Mouse (Mus musculus): ENCODE data around the gene Igf2bp3.
A peak's percentile ranks its signal among the peaks of the same experiment; 100 is the strongest.

The Igf2bp3 gene

DNA sequence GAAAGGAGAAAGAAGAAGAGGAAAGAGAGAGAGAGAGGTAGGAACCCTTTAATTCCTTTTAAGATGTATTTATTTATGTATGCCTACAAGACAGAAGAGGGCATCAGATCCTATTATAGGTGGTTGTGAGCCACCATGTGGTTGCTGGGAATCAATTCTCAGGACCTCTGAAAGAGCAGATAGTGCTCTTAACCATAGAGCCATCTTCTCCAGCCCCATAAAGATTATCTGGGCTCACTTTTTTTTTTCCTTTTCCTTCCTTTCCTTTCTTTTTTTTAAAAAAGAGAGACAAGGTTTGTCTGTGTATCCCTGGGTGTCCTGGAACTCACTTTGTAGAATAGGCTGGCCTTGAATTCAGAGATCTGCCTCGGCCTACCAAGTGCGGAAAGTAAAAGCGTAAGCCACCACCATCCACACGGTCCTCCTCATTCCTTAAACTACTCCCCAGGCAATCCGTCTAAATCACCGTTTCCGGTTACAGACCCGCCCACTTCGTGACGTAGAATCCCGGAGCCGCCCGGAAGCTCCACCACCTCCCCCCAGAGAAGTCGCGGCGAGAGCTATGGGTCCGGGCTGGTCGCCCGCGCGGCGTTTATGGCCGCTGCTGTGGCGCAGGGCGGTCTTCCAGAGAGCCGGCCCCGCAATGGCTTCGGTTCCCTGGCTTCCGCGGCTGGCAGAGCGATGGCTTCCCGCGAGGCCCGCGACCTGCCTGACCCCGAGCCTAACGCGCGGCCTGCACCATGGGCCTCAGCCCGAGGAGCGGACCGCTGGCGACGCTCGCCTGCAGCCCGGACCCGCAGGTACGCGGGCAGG, 141.2 kb downstream of the Igf2bp3 start, which contains the start of gene Malsu1:
Malsu1 (plus strand) TSS at position 492 of the 813 bp plus-strand sequence.
- peak; percentile 95 for DNase-seq (ENCODE audit: low spot score)

DNA sequence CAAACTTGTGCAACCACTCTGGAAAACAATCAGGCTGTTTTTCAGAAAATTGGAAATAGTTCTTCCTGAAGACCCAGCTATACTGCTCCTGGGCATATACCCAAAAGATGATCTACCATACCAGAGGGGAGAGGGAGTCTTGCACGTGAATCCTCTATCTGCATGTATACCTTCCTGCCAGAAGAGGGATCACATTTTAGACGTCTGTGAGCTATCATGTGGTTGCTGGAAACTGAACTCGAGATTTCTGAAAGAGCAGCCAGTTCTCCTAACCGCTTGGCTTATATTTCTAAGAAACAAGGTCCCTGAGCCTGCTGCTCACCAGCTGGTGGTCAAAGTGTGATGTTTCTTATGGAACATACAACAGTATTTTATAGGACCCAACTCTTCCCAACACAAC, 146.4 kb downstream of the Igf2bp3 start:
- DNase-seq (ENCODE audit: low spot score) = no peak

DNA sequence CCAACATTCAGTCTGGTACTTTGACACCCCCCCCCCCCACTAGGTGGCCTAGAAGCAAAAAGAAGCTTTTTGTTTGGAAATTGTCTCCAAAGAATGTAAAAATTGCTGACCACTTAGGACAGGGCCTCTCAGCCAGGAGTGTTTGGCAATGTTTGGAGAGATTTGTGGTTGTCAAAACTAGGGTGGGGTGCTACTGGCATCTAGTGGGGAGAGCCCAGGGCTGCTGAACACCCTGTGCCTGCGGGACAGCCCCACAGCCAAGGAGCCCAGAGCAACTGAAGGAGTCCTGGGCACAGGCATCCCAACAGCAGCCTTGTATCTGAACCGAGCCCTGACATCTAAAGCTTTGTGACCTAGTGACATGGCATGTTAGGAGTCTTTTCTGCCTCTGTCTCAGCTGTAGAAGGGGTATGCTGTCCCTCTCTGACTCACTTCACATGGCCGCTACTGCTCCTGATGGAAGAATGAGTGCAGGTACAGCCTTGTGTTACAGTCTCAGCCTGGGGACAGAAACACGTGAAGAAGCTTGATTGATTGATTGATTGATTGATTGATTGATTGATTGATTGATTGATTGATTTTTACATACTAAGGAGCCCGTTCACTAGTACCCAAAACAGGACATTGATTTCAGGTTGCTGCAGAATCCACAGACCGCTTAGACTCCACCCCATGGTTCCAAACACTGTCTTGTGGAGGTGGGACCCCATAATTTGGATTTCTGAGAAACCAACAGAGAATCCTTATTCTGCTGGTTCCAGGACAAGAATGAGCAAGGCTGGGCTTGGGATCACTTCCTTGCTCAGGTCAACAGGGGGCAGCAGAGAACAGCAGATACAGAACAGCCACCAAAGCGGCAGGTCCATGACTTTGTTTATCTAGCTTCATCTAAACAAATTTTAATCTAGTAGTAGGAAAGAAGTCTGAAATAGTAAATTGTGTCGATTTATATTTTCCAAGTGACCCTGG, 157.4 kb downstream of the Igf2bp3 start:
- DNase-seq (ENCODE audit: low spot score) = peak; percentile 56

DNA sequence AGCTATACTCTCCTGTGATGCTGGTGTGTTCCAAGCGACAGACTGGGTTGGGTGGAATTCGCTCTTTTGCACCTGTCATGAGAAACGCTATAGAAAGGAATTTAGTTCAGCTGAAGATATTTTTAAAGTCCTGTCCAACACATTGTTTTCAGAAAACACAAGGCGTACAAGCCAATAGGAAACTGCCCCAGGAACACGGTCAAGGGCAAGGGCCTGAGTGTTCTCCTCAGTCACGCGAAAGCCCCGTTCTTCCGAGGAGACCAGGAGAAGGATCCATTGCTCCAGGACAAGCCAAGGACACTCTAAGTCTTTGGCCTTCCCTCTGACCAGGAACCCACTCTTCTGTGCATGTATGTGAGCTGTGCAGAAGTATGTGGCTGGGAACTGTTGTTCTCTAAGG, 158.7 kb downstream of the Igf2bp3 start:
- DNase-seq (ENCODE audit: low spot score) = no peak

DNA sequence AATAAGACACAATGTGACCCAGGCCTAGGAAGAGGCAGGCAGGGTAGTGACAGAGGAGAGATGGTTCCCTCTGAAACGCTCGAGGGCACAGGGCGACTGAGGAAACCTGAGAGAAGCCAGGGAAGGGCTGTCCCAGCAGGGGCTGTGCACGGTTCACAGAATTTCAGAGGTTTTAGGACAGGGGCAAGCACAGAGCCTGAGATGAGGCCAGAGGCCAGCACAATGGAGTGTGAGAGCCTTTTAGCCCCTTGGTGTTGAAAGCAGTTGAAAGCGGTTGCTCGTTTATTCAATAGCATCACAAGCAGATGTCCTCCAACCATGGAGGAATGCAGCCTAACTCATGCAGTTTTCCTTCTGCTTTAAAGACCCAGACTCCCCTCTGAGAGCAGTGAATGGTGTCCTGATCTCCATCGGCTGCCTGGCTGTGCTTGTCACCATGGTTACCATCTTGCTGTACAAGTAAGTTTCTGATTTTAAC, 159.5 kb downstream of the Igf2bp3 start:
- no peak for DNase-seq (ENCODE audit: low spot score)

DNA sequence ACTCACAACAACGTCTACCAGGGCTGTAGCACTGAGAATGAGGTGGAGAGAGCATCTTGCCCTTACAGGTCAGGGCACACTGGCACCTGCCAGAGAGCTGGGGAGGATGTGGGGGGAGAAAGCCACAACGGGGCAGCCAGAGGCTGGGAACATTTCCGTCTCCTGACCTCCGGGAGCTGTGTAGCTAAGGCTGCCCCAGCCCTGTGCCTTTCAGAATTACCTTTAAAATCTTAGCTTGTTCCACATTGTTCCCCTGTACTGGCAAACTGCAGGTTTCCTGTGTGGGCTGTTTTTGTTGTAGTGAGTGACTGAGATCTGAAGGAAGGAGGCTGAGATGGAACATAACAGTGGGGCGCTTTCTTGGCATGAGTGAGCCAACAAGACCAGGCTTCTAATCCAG, 162.6 kb downstream of the Igf2bp3 start:
- DNase-seq (ENCODE audit: low spot score) = no peak

DNA sequence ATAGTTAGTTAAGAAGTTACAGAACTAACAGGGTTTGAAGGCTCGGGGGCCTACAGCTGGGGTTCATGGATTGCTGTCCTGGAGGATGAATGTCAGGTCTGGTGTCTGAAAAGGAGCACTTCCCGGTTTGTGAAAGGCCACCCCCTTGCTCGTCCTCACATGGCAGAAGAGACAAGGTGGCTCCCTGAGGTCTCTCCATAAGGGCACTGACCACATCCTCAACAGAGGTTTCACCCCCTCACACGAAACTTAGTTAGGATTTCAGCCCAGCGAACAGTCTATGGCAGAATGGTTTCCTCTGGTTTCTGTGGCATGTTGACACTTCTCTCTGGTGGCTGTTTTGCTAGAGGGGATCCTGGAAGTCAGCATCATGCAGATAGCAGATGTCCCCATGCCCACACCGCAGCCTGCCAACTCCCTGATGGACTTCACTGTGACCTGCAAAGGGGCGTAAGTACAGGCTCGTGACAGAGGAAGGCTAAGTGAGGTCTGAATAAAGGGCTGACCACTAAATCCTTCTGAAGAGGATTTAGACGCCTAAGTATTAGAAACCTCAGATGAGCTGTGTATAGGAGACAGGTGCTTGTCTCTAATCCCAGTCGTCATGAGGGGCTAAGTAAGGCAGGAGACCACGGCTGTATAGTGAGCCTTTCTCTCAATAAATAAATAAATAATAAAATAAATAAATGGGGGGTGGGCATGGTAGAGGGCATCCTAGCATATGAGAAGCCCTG, 163.9 kb downstream of the Igf2bp3 start:
- DNase-seq (ENCODE audit: low spot score) = no peak

DNA sequence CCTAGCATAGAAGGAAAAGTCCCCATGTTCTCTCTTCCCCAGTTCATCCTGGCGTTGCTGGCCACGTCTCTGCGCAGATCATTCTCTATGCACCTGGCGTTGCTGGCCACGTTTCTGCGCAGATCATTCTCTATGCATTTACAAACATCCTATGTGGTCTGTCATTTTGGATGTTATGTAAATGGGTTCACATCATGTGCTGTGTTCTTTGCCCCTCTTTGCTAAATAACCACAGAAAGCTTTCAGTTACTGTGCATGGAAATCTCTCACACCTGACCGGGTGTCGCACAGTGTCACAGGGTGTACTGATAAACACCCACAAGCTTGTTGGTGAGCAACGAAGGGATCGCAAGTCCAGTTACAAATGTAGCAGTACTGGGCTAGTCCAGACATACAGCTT, 166.4 kb downstream of the Igf2bp3 start:
- DNase-seq (ENCODE audit: low spot score) = no peak

DNA sequence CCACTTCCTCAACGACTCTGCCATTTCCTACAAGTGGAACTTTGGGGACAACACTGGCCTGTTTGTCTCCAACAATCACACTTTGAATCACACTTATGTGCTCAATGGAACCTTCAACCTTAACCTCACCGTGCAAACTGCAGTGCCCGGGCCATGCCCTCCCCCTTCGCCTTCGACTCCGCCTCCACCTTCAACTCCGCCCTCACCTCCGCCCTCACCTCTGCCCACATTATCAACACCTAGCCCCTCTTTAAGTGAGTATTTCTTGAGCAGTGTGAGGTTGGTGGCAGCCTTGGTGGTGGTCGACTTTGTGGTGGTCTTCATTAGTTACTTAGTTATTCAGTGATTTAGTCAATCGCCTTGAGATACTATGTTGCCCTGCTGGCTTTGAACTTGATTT, 166.9 kb downstream of the Igf2bp3 start:
- no peak for DNase-seq (ENCODE audit: low spot score)

DNA sequence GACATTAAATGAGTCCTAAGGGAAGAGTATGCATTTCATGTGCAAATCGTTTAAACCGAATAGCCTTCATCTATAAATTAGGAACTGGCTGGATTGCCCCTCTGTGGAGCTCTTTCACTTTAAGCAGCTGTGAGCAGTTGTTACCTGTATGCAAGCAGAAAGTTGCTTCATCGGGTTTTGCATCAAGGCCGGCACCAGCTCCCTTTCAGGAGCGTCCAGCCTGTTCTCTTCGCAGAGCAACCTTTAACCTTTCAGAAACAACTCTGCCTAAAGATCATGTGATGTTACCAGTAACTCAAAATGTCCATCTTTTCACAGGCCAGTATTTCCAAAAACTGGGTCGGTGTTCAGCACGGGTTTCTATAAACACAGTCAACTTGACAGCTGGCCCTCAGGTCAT, 167.8 kb downstream of the Igf2bp3 start:
- DNase-seq (ENCODE audit: low spot score) = no peak

DNA sequence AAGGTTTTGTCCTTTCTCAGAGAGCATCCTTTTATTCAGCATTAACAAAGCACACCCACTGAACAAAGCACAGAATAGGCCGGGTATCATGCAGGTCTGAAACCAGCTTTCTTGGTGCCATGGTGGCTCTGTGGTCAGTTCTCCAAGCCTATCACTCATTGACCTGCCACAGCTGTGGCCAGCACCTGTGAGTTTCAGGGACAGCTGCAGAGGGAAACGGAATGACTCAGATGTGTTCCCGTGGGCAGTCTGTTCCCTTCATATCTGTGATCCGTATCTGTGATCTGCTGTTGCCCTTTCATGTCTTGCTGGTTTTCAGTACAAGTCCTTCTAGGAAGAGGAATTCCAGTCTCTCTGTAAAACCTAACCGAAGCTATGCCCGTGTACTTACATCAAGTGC, 168.3 kb downstream of the Igf2bp3 start:
- DNase-seq (ENCODE audit: low spot score) = no peak

DNA sequence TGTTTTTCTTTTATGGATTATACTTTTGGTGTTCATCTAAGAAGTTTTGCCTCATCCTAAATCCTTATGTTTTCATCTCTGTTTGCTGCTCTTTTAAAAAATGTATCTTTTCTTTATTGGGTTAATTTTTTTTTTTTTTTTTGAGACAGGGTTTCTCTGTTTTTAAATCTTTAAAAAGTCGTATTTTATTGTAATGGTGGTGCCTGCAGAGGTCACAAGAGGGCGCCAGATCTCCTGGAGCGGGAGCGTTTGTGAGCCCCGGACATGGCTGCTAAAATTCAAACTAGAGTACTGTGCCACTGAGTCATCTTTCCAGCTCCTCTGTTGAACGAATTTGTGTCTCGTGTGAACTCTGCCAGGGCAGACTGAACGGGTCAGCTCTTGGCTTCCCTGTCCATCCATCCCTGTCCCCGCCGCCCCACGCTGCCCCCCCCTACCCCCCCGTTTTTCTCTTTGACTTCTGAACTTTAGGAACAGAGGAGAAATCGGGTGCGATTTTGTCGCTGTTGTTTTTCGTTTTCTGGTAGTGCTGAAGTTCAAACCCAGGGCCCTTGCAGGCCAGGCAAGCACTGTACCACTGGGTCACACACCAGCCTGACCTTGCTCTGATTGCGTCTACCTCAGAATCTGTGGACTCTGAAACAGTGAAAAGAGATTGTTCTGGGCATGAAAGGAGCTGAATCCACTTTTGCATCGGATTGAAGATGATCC, 175.1 kb downstream of the Igf2bp3 start:
- peak; percentile 74 for DNase-seq (ENCODE audit: low spot score)

DNA sequence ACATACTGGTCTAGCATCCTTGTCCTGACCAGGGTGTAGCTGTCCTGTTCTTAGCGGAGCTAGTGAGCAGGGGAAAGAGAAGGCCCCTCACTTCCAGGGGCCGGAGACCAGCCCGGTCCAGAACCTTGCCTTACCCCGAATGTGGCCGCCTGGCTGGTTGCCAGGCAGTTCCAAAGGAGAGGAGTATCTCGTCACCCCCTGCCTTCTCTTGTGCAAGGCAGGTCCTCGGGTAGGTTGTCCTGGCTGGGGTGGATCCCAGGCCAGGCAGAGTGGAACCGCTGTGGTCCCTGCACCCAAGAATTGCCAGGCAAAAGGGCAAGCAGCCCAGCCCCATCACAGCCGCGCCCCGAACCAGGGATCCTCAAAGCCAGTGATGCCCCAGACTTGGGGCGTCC, 177.5 kb downstream of the Igf2bp3 start:
- no peak for DNase-seq (ENCODE audit: low spot score)

DNA sequence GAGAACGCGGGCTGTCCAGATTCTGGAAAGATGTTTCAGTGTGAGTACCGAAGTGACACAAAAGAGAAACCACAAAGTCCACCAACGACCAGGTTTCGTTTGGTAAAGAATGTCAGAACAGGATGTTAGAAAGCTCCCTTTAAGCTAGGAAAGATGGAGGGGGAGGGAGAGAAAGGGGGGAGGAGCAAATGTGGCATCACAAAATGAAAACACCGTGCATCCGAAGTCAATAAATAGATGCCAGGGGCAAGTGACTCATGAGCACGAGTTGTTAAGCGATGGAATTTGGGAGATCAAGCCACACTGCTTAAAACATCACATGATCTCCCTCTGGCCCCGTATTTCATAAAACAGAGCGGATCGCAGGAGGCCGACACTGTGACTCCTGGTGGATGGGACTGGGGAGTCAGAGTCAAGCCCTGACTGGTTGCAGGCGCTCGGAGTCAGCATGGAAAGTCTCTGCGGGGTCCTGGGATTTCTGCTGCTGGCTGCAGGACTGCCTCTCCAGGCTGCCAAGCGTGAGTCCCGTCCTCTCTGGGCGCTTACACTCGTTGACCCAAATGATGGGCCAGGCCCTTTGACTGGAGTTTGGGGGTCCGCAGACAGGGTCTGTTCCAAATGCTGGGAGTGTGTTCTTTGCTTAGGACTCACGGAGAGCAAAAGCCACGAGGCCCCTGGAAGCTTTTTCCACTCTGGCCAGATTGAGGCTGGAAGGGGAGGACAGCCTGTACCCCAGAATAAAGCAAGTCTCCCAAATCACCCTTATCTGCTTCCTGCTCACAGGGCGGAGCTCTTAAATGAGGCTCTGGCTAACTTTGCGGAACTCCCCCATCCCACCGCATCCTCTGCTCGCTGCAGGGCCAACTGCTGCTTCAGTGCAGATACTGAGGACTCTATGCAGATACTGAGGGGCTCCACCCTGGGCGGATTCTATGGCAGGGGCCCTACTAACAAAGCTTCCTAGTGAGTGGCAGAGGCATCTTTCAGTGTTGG, 178.2 kb downstream of the Igf2bp3 start, which contains the start of gene Gpnmb:
Gpnmb (plus strand) TSS at position 272 of the 993 bp plus-strand sequence.
- no peak for DNase-seq (ENCODE audit: low spot score)

Measured in layer of hippocampus, adult 11-12 months (tissue).